Mouse (Mus musculus) neutrophil, adult 5-6 weeks (primary cell): ENCODE measurements around the gene Esr1. TPM values are rescaled to one million over a fixed set of nuclear protein-coding genes. Genes with fewer than 3 reads are reported as not detected.

Source experiments
- ATAC-seq: fragments of 151-379, 151-347 bp; 2 replicates; pipeline ENCODE4 v1.8.0; 2017; ENCODE audit warnings: mild to moderate bottlenecking, moderate TSS enrichment; ENCODE audit not compliant: insufficient number of reproducible peaks, poor library complexity, low FRiP score, severe bottlenecking; ENCODE audit errors: extremely low read depth
- total RNA-seq: library from RNA; stranded (forward); fragments of 200-1000 nt; gene quantifications from 2 replicates; pipeline ENCODE4 v1.2.3, GENCODE M21; 2017

The Esr1 gene
- 2.2 and 3.2 TPM in 2 replicates for total RNA-seq

GRCm38 (mm10) chr10:4611386-4612155 is at the start of gene Esr1:
Gene Esr1, plus strand, starts transcription at chr10:4611593.
- no peak for ATAC-seq

GRCm38 (mm10) chr10:4565148-4565547 is 46.2 kb upstream of the Esr1 start:
- ATAC-seq = no peak

- ATAC-seq = no peak
Measured at GRCm38 (mm10) chr10:4570778-4571177, 40.6 kb upstream of the Esr1 start.

GRCm38 (mm10) chr10:4571304-4571703 is 40.1 kb upstream of the Esr1 start:
- ATAC-seq = no peak

GRCm38 (mm10) chr10:4581905-4582304 is 29.5 kb upstream of the Esr1 start:
- ATAC-seq = no peak

- no peak for ATAC-seq
Measured at GRCm38 (mm10) chr10:4586691-4587090, 24.7 kb upstream of the Esr1 start.

GRCm38 (mm10) chr10:4589576-4589975 is 21.8 kb upstream of the Esr1 start:
- ATAC-seq = no peak

GRCm38 (mm10) chr10:4590956-4591355 is 20.4 kb upstream of the Esr1 start:
- no peak for ATAC-seq

GRCm38 (mm10) chr10:4593828-4594227 is 17.6 kb upstream of the Esr1 start:
- ATAC-seq = peak; percentile 33; the same call in 1 of the 2 replicates

- ATAC-seq = no peak
Measured at GRCm38 (mm10) chr10:4597211-4597610, 14.2 kb upstream of the Esr1 start.

- 0 out of 2 replicates have a peak, but pooled peaks have one; percentile 32 for ATAC-seq
Measured at GRCm38 (mm10) chr10:4598244-4598842, 13.1 kb upstream of the Esr1 start.

- ATAC-seq = no peak
Measured at GRCm38 (mm10) chr10:4598916-4599315, 12.5 kb upstream of the Esr1 start.

- ATAC-seq = no peak
Measured at GRCm38 (mm10) chr10:4599591-4599990, 11.8 kb upstream of the Esr1 start.

GRCm38 (mm10) chr10:4600796-4601474 is 10.5 kb upstream of the Esr1 start:
- ATAC-seq = peak; percentile 33; the same call in 1 of the 2 replicates

GRCm38 (mm10) chr10:4601612-4602011 is 9.8 kb upstream of the Esr1 start:
- 0 out of 2 replicates have a peak, but pooled peaks have one; percentile 36 for ATAC-seq

- ATAC-seq = no peak
Measured at GRCm38 (mm10) chr10:4602466-4602865, 8.9 kb upstream of the Esr1 start.

- ATAC-seq = no peak
Measured at GRCm38 (mm10) chr10:4604527-4605209, 6.7 kb upstream of the Esr1 start.

- ATAC-seq = no peak
Measured at GRCm38 (mm10) chr10:4610234-4610633, 1.2 kb upstream of the Esr1 start.

- peak; percentile 55 for ATAC-seq
Measured at GRCm38 (mm10) chr10:4612313-4613036, 1.1 kb downstream of the Esr1 start.
